Mouse (Mus musculus): ENCODE data around the gene Rnf5.

The Rnf5 gene

GRCm38 (mm10) chr17:34604511-34605237 is 1.2 kb upstream of the Rnf5 start:
- DNase-seq: no peak

GRCm38 (mm10) chr17:34604061-34604508 is 595 bp upstream of the Rnf5 start, which contains the start of gene Agpat1:
Agpat1 (plus strand) TSS chr17:34604262.
- peak; percentile 98 for DNase-seq

- no peak for DNase-seq
Observed at GRCm38 (mm10) chr17:34601796-34602195, 1.7 kb downstream of the Rnf5 start.

DNA sequence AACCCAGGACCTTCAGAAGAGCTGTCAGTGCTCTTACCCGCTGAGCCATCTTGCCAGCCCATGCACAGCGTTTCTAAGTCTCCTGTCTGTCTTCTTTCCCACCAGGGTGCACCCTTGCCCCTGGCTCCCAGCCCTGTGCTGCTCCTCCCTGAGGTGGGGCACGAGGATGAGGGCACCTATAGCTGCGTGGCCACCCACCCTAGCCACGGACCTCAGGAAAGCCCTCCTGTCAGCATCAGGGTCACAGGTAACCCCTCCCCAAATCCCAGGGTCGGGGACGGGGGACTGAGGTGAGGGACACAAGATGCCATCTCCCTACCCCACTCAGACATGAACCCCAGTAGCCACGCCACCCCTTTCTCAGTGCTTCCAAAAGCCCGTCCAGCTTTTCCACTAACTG is 3.6 kb downstream of the Rnf5 start:
- peak; percentile 38 for DNase-seq

DNA sequence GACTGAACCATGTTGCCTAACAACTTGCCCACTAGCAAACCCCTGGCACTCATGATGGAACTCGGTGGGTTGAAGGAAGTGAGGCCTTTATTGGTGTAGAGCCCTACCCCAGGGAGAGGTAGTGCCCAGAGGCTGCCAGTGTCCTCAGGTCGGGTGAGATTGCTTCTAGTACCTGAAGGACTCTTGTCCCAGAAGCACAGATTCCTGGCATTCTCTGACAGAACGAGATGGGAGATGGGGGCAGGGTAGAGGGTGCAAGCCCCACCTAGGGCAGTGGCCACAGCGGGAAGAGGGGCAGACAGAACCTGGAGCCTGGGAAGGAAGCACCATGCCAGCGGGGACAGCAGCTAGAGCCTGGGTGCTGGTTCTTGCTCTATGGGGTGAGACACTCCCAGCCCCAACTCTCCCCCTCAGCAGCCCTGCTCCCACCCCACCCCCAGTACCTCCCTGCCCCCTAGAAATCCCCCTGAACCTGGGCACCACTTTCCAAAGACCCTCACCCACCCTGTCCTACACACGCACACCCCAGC is 5.9 kb downstream of the Rnf5 start, which contains the start of gene Ager:
Ager (plus strand) TSS at position 297 of the 530 bp plus-strand sequence.
- no peak for DNase-seq

- DNase-seq: no peak
Observed at GRCm38 (mm10) chr17:34596098-34596497, 7.4 kb downstream of the Rnf5 start.

GRCm38 (mm10) chr17:34593752-34594525 is 9.6 kb downstream of the Rnf5 start:
- DNase-seq: peak; percentile 21

DNA sequence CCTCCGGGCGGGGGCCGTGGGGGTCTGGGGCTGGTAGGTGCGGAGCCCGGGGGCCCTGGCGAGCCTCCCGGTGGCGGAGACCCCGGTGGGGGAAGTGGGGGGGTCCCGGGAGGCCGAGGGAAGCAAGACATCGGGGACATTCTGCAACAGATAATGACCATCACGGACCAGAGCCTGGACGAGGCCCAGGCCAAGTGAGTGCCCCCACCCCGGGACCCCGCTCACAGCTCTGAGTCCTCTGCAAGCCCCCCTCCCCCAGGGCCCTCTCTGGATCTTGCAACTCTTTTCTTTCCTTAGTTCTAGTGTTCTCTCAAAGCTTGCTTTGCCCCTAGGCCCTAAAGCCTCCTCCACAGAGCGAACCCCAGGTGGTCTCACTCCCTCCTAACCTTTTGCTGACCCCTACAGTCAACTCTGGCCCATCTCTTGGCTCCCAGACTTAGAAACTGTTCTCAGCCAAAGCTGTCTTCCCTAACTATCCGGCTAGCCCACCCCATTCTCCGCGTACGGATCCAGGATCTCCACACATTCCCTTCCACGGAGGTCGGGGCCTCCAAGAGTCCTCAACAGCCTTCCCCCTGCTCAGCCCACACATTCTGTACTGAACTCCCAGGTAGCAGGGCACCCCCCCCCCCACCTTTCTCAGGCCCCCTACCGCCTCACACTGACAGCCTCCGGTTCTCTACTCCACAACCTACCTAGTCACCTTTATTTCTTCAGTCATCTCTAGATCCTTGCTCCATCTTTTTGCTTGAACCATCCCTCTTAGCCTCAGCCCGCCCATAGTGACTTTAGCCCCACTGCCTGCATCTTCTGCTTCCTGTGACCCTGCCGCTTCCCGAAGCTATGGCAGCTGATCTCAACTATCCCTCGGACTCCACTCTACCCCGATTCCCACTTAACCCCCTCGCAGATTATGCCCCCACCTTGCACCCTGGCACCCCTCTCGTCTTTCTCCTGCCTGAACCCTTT is 10.6 kb downstream of the Rnf5 start:
- peak; percentile 66 for DNase-seq

- DNase-seq: peak; percentile 81
Observed at GRCm38 (mm10) chr17:34591994-34592375, 11.5 kb downstream of the Rnf5 start.

- peak; percentile 52 for DNase-seq
Observed at GRCm38 (mm10) chr17:34591029-34591993, 12.2 kb downstream of the Rnf5 start, which contains the start of gene Pbx2. Pbx2 (plus strand) TSS chr17:34591266.

DNA sequence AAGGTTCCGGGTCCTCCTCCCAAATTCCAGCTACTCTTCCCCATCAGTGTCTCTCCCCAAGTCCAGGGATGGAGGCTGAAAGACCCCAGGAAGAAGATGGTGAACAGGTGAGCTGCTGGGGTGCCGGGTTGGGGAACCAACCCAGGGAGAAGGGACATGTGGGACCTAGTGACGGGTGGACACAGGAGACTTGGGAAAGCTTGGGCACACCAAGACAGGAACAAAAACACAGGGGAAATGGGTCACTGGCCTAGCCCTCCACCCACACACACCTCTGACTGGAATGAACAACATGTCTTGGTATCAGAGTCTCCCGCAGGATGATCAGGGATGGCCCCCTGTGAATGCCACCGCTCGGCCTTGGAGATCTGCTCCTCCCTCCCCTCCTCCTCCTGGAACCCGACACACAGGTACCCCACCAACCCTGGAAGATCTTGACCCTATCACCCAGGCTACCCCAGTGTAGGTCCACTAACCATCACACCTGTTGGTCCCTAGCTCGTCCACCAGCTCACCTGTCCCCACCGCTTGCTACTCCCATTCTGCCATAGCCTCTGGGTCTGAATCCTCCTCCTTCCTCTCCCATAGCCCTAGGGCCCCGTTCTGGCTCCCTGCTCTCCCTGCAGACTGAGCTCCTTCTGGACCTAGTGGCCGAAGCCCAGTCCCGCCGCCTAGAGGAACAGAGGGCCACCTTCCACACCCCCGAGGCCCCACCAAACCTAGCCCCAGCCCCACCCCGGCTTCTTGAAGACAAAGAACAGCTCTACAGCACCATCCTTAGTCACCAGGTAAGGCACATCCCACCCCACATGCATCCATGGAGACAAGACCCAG is 13.1 kb downstream of the Rnf5 start:
- DNase-seq: peak; percentile 37

DNA sequence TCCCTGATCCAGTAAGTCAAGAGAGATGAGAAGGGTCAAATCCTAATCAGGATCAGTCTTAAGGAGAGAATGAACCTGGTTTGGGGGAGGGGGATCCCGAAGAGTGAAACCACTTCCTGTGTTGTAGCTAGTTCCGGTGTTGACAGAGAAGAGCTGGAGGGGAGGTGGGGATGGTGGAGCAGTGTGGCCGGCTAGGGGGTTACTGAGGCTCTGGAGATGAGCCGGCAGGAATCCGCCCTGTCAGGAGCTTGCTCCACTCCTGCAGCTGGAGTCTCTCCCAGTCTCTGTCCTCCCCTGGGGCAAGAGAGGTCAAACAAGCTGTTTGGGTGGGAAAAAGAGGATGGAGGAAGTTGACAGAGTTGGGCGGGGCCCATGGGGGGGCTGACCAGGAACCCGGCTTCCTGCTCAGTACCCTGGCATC is 13.8 kb downstream of the Rnf5 start, which contains the start of gene Gpsm3:
Gpsm3 (plus strand) TSS at position 126 of the 421 bp plus-strand sequence.
- DNase-seq: peak; percentile 34

DNA sequence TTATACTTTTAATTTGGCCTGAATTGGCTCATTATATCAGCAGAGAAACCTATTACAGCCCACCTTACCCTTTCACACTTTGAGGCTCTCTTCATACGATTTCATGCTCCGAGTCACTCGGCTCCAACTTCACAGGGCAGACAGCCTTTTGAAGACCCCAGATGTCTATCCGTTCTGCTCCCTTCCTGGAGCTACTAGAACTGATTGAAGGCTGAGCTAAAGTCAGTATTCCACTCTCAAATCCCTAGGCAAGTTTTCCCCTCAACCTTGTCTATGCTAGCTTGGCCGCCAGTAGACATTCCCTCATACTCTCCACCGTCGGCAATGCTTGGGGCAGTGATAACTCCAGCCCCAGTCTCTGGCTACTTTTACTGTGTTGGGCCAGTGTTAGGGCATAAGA is 14.3 kb downstream of the Rnf5 start:
- no peak for DNase-seq

GRCm38 (mm10) chr17:34588767-34589166 is 14.7 kb downstream of the Rnf5 start:
- DNase-seq: peak; percentile 23

GRCm38 (mm10) chr17:34587814-34588213 is 15.7 kb downstream of the Rnf5 start:
- no peak for DNase-seq

DNA sequence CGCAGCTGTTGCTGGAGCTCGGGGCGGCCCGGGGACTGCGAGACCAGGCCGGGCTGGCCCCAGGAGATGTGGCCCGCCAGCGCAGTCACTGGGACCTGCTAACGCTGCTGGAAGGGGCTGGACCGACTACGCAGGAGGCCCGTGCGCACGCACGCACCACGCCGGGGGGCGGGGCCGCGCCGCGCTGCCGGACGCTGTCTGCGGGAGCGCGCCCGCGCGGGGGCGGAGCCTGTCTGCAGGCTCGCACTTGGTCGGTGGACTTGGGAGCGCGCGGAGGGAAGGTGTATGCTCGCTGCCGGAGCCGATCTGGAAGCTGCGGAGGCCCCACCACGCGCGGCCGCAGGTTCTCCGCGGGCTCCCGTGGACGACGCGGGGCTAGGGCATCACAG is 16.1 kb downstream of the Rnf5 start:
- DNase-seq: peak; percentile 98

DNA sequence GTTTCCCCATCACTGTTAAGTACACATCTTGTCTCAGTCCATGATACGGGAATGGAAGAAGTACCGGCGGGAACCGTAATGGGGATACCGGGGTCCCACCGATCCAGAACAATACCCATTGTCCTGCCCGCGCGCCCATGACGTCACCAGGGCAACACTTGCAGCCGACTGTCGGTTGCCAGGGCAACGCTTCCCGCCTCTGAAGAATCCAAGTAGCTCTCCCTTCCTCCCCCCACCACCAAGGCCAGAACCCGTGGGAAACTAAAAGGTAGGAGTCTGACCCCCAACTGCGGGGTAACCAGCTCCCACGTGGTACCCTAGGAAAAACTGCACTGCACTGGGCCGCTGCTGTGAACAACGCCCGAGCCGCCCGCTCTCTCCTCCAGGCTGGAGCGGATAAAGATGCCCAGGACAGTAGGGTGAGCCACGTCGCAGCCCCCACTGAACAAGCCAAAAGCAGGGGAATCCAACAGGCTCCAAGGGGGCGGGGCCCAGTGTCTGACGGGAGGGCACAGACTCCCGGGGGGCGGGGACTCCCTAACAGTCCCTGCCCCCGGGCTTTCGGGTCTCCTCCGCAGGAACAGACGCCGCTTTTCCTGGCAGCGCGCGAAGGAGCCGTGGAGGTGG is 16.6 kb downstream of the Rnf5 start:
- DNase-seq: peak; percentile 86

- DNase-seq: peak; percentile 44
Observed at GRCm38 (mm10) chr17:34585877-34586771, 17.4 kb downstream of the Rnf5 start.

DNA sequence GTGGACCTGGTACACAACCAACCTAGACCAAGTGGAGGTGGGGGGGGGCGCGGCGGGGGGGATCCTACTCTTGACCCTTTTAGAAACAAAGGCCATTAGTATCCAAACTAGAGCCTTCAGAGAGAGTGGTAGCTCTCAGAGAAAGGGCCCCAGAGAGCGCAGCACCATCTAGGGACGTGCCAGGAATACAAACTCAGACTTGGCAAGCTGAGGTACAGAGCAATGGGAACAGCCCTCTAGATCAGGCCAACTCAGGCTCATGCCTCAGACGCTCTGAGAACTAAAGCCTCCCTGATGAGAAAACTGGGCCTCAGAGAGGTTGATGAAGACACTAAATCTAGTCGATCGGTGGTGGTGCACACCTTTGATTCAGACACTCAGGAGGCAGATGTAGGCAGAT is 18.4 kb downstream of the Rnf5 start:
- peak; percentile 17 for DNase-seq

Data from cerebellum, adult 11 months (tissue).